Mouse (Mus musculus): ENCODE results near the gene Erlin1.

GRCm38 (mm10) chr19:44023066-44023465 is 46.5 kb downstream of the Erlin1 start:
- TF ChIP-seq TAL1 (IDR thresholded peaks at IDR 0.05; ENCODE audit: low read length) (no peak), GATA1 (IDR thresholded peaks at IDR 0.05; ENCODE audit: low read length) (no peak)

All from erythroblast, embryonic 14.5 days (primary cell).